Mouse (Mus musculus): ENCODE data around the gene Defb30.
A peak's percentile ranks its signal among the peaks of the same experiment; 100 is the strongest.

The Defb30 gene

GRCm38 (mm10) chr14:63049910-63050370 lies at the start of gene Defb30:
Gene Defb30, minus strand, starts transcription at chr14:63049960.
- no peak for DNase-seq

- DNase-seq: no peak
These were observed 17.9 kb upstream of the Defb30 start for GRCm38 (mm10) chr14:63067708-63068107.

DNA sequence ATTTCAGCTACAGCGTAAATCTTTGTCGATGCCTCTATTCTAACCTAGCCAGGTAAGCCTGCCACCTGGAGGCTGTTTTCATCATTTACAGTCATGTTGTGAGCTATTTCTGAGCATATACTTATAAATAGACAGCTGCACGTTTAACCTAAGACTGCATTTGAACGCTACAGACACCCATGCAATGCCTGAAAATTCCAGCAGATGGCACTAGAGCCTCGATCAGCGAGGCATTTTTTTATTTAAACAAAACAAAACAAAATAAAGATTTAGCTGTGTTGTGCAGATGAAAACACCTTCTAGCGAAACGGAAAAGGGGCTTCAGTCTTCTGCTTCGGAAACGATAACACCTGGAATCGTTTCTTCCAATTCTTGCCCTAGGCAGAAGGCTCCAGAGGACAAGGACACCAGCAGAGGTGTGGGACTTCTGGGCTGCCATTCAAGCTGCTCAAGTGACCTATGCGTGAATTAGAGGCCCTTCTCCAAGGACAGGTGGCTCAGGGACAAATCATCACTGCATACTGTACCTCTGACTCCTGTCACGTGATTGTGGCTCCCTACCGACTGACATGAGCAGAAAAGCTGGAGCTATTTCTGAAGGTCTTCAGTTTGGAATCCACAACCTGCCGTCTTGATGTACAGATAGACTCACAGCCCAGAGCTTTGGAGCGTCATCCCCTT lies 17.0 kb upstream of the Defb30 start:
- peak; percentile 36 for DNase-seq

DNA sequence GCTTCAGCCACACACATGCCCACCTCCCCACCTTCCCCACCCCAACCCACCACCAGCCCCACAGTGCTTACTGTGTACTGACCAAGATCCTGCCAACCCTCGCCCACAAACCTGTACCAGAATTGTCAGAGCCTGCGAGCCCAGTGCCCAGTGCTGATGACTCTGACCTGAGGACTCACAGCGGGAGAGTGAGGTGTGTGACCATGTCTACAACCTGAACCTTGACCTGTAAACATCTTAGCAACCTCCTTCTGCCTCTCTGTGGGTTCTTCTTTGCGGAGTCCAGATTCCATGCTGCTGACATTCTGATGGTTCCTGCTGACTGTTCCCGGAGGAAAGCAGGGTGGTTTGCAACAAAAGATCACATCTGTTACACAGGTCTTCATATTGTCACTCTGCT lies 15.6 kb upstream of the Defb30 start:
- DNase-seq: no peak

GRCm38 (mm10) chr14:63062184-63062583 lies 12.4 kb upstream of the Defb30 start:
- no peak for DNase-seq

DNA sequence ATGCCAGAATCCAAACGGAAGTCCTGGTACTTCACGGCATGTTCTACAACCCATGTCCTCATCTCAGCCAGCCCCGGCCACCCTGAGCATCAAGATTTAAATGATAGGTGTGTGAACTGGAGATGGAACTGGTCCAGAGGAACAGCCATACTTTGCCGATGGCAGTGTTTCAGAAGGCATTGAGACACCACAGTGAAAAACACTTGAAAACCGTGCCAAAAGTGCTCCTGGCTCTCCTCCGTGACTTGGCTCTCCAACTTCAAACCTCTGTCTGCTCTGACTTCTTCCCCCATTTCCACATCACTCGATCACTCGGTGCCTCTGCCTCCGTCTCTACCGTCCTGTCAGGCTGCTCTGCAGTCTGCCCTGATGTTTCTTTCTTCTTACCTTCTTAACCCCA lies 10.6 kb upstream of the Defb30 start:
- no peak for DNase-seq

GRCm38 (mm10) chr14:63054729-63055128 lies 5.0 kb upstream of the Defb30 start:
- peak; percentile 97 for DNase-seq

GRCm38 (mm10) chr14:63050769-63051168 lies 1.0 kb upstream of the Defb30 start:
- DNase-seq: peak; percentile 32

DNA sequence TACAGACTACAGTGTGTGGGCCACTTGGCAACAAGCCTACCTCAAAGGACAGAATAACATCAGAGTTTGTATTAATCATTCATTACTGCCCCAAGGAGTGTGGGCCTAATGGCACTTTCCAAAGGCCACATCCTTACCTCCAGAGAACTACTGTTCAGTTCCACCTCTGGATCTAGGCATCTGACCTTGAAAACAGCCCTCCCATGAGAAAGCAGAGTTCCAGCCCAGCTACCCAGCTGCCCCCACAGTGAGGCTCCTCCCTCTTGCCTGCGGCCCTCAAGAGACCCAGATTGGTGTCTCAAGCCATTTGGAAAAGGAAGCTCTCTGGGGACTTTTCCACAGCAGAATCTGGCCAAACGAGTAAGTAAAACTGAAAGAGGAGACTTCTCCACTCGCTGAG lies 3.1 kb downstream of the Defb30 start, which contains the start of gene Defb42:
Defb42 (plus strand) TSS at position 301 of the 400 bp plus-strand sequence.
- DNase-seq: no peak

DNA sequence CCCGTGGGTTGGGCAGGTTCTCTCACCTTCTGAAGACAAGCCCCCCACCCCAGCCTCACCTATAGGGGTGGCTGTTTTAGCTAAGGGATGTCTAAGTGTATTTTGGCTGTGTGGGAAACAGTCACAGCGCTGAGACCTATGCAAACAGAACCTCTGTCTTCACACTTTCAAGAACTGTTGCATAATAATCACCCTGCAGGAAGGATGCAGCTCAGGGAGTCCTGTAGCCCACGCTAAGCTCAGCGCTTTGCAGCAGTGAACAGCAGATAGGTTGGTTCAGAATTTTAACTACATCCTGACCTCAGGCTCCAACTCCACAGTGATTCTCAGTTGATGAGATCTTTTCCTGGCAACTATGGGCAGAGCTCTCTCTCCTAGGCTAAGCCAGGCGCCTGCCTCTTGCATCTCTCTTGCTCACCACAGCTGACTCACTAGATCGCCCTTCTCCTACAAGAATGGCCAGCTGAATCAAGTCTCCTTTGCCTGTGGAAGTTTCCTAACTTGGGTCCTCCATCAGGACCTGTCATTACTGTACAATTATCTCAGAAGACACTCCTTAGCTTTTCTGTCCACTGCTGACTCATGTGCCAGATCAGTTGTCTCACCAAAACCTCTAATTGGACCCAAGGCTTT lies 29.1 kb downstream of the Defb30 start:
- no peak for DNase-seq

DNA sequence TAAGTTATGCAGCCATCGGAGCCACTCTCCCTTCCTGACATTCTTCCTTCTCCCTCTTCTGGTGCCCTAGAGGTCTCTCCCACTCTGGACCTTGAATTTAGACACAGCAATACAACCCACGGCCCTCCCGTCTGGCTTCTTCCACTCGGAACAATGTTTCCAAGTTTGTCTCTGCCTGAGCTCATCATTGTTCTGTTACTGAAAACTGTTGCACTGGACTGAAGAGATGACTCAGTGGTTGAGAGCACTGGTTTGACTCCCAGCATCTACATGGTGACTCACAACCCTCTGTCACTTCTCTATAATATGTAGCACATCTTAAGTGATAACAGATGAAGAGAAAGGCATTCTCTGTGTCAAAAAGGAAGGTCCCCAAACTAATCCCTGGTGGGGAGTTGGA lies 35.1 kb downstream of the Defb30 start:
- DNase-seq: no peak

- DNase-seq: no peak
These were observed 36.7 kb downstream of the Defb30 start for GRCm38 (mm10) chr14:63013082-63013481.

GRCm38 (mm10) chr14:63011471-63011870 lies 38.3 kb downstream of the Defb30 start, which contains the start of gene Defb43:
Gene Defb43, plus strand, starts transcription at chr14:63011771.
- no peak for DNase-seq

GRCm38 (mm10) chr14:63002588-63002987 lies 47.2 kb downstream of the Defb30 start:
- DNase-seq: no peak

- no peak for DNase-seq
These were observed 50.8 kb downstream of the Defb30 start for GRCm38 (mm10) chr14:62998977-62999376.

DNA sequence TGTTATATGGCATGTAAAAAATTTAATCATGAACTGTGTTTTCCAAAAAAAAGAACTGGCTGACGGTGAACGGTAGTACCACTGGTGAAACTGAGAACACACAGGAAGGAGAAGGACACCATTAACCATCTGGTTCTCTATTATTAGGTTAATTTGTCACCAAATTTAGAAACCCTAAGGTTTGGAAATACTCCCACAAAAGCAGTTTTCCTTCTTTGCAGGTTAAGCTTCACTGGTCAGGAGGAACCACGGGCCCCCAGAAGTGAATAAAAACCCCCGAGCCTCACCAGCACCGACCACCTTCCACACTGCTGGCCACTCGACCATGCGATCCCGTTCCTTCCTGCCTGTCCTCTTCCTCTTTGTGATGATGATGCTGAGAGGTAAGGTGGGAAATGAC lies 52.0 kb downstream of the Defb30 start, which contains the start of gene Defb47:
Defb47 (plus strand) TSS at position 301 of the 400 bp plus-strand sequence.
- DNase-seq: no peak

DNA sequence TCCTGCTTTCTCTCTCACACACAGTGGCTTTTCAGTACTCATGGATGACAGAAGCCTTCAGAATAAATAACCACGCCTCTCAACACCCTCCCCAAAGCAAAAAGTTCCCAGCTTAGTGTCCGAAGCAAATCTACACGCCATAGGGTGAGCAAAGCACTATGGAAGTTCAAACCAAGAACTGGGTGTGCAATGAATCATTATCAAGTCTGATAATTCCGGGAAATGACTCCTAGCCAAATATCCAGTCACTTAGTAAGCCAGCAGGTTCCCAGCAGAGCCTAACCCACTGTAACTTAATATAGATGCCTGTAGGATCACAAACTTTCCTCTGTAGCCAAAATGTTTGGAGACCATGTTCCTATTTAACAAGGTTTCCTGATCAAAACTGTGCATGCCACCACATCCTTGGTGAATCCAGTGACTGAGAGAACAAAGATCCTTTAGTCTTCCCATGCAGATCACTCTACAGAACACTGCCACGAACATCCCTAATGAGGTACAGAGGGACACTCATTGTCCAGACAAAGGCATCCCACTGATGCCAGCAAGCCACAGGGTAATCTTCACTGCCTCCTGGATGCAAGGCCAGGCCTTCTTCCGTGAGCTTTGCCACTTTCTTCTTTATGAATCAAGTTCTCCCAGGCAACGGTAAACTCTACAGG lies 57.8 kb downstream of the Defb30 start:
- DNase-seq: no peak

GRCm38 (mm10) chr14:62991271-62991670 lies 58.5 kb downstream of the Defb30 start:
- DNase-seq: no peak

DNA sequence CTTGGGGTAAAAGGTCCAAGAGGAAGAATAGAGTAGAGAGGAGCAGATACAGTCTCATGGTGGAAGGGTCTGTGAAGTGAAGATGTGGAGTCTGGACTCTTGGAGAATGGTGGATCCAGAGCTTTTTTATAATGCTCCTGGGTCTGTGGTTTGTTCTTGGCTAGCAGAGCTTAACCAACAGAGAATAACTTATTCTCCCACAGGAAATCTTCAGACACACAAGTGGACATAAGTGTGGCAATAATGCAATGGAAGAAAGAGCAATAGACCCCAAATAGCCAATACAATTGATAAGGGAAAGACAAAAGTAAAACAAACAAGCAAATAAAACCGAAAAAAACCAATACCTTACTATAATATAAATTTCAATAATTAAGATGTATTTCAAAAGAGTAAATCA lies 65.3 kb downstream of the Defb30 start, which contains the start of gene Defb48:
Defb48 (minus strand) TSS at position 101 of the 400 bp plus-strand sequence.
- DNase-seq: no peak

Measured in cerebellum, adult 9-11 months (tissue).